Mouse (Mus musculus) ES-E14 (cell line): Measurements from ENCODE around the gene Apbb2.

Experiments used
- HCFC1 ChIP-seq: IDR thresholded peaks from 2 replicates; pipeline ENCODE4 v1.6.1; 2012; ENCODE audit warnings: low read length, inconsistent platforms, borderline replicate concordance; ENCODE audit not compliant: insufficient read depth
- ZC3H11A ChIP-seq: IDR thresholded peaks from 2 replicates; pipeline ENCODE4 v1.6.1; 2012; ENCODE audit warnings: low read depth, mild to moderate bottlenecking, inconsistent platforms, low read length, borderline replicate concordance
- ZNF384 ChIP-seq: IDR thresholded peaks from 2 replicates; pipeline ENCODE4 v1.6.1; 2012; ENCODE audit warnings: low read depth, low read length, inconsistent platforms

DNA sequence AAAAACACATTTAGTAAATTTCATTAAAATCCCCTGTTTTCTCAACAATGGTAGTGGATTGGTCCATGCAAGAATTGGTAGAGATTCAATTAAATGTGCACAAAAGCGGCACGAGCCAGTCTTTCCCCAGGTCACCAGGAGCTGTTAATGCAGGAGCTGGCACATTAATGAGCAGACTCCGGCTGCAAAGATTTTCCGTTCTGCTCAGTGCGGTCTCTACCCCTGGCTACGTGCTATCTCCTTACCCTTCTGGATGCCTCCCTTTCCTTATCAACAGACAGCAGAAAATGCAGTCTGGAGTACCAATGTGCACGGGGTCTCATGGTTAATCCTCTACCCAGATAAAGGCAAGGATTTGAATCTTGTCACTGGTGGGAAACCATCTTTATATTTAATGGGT lies 9.2 kb upstream of the Apbb2 start:
- TF ChIP-seq ZNF384: no peak
- no peak for TF ChIP-seq ZC3H11A
- TF ChIP-seq HCFC1: no peak
